Mouse (Mus musculus): ENCODE results near the gene Myoz2. TPM values are rescaled to one million over a fixed set of nuclear protein-coding genes. Genes with fewer than 3 reads are reported as not detected.

Myoz2 gene
- polyA plus RNA-seq (2011; ENCODE audit: insufficient read depth, insufficient read length, low read depth, missing spikeins) = not detected in 2 replicates

DNA sequence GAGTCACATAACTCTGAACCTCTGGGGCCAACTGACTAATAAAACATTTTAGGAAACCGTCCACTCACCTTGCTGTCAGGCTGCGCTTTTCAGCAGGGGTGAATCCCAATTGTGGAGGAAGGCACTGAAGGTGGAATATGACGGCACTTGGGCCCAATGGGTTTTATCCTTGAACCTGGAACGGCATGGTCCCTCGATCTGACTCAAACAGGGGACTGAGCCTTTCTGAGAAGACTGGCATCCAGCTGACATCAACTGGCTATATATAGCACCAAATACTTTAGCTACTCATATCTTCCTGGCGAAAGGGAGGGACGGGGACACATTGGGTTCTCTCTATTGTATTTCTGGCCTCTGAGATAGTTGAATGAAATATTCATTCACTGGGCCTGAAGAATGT is at the start of gene Myoz2:
Gene Myoz2, minus strand, starts transcription at position 264 of the 400 bp plus-strand sequence.
- TF ChIP-seq EP300 (IDR thresholded peaks at IDR 0.05; ENCODE audit: insufficient read depth, low read depth, low read length) = no peak
- TF ChIP-seq POLR2A (IDR thresholded peaks at IDR 0.05; ENCODE audit: insufficient read depth, low read length) = no peak
- Histone ChIP-seq H3K4me1 (ENCODE audit: control insufficient read depth, insufficient read depth, low read length) (no peaks in the 10 kb centered on the region), H3K9me3 (replicated peaks; ENCODE audit: control insufficient read depth, insufficient read depth, low read length, poor library complexity, severe bottlenecking) (no peaks in the 10 kb centered on the region), H3K4me3 (ENCODE audit: low read depth, low read length) (no peak within 1 kb of the TSS), H3K36me3 (ENCODE audit: control insufficient read depth, insufficient read depth, low read length, poor library complexity, severe bottlenecking) (no peaks in the 10 kb centered on the region), H3K9ac (ENCODE audit: low read depth, poor library complexity, severe bottlenecking) (no peak within 1 kb of the TSS), H3K27ac (ENCODE audit: insufficient read depth, low read length) (no peak within 1 kb of the TSS), H3K27me3 (ENCODE audit: control insufficient read depth, insufficient read depth, low read length, poor library complexity, severe bottlenecking) (no peaks in the 10 kb centered on the region)

DNA sequence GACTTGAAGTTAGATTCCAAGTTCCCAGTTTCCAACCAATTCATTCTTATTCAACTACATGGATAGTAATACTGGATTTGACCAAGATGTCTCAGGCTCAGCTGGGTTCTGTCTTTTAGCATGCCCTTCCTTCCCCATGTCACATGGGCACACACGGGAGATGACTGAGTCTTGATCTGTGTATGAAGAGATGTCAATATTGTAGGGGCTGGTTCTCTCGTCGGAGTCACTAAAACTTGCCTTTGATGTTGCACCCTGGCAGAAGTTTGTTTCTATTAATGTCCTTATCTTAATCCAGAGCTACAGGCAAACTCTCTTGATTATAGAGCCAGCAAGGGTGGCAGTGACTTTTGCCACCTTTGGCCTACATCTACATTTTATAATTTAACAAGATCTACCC is 46.9 kb upstream of the Myoz2 start:
- Histone ChIP-seq H3K27ac (ENCODE audit: insufficient read depth, low read length) (no peak overlapping the region), H3K9me3 (replicated peaks; ENCODE audit: control insufficient read depth, insufficient read depth, low read length, poor library complexity, severe bottlenecking) (peaks cover 3% of the 10 kb centered on the region; the same call in 1 of the 2 replicates), H3K4me1 (ENCODE audit: control insufficient read depth, insufficient read depth, low read length) (no peaks in the 10 kb centered on the region), H3K4me3 (ENCODE audit: low read depth, low read length) (no peak overlapping the region), H3K27me3 (ENCODE audit: control insufficient read depth, insufficient read depth, low read length, poor library complexity, severe bottlenecking) (no peaks in the 10 kb centered on the region), H3K36me3 (ENCODE audit: control insufficient read depth, insufficient read depth, low read length, poor library complexity, severe bottlenecking) (no peaks in the 10 kb centered on the region), H3K9ac (ENCODE audit: low read depth, poor library complexity, severe bottlenecking) (no peak overlapping the region)
- TF ChIP-seq EP300 (IDR thresholded peaks at IDR 0.05; ENCODE audit: insufficient read depth, low read depth, low read length) = no peak
- TF ChIP-seq POLR2A (IDR thresholded peaks at IDR 0.05; ENCODE audit: insufficient read depth, low read length) = no peak
- no peak for TF ChIP-seq CTCF (IDR thresholded peaks at IDR 0.05; ENCODE audit: low read depth, low read length)

DNA sequence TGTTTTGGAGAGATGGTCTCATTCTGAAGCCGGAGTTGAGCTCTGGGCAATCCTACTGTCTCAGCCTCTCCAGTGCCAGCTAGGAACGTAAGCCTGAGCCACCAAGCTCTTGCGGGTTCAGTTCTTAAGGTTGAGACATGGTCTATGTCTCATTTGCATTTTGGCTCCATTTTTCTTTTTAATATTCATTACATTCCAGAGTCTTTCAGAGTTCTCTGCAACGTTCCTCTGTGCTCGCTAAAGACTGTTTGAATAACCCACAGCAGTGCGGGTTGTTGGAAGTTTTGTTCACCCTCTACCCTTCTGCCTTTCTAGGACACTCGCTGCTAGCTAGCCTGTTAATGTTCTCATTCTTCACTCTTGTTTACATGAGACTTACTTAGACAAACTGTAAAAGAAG is 46.1 kb upstream of the Myoz2 start:
- Histone ChIP-seq H3K4me3 (ENCODE audit: low read depth, low read length) (no peak overlapping the region), H3K9ac (ENCODE audit: low read depth, poor library complexity, severe bottlenecking) (no peak overlapping the region), H3K36me3 (ENCODE audit: control insufficient read depth, insufficient read depth, low read length, poor library complexity, severe bottlenecking) (no peaks in the 10 kb centered on the region), H3K27ac (ENCODE audit: insufficient read depth, low read length) (no peak overlapping the region), H3K4me1 (ENCODE audit: control insufficient read depth, insufficient read depth, low read length) (no peaks in the 10 kb centered on the region), H3K9me3 (replicated peaks; ENCODE audit: control insufficient read depth, insufficient read depth, low read length, poor library complexity, severe bottlenecking) (peaks cover 4% of the 10 kb centered on the region; the same call in 1 of the 2 replicates), H3K27me3 (ENCODE audit: control insufficient read depth, insufficient read depth, low read length, poor library complexity, severe bottlenecking) (no peaks in the 10 kb centered on the region)
- TF ChIP-seq POLR2A (IDR thresholded peaks at IDR 0.05; ENCODE audit: insufficient read depth, low read length) = no peak

DNA sequence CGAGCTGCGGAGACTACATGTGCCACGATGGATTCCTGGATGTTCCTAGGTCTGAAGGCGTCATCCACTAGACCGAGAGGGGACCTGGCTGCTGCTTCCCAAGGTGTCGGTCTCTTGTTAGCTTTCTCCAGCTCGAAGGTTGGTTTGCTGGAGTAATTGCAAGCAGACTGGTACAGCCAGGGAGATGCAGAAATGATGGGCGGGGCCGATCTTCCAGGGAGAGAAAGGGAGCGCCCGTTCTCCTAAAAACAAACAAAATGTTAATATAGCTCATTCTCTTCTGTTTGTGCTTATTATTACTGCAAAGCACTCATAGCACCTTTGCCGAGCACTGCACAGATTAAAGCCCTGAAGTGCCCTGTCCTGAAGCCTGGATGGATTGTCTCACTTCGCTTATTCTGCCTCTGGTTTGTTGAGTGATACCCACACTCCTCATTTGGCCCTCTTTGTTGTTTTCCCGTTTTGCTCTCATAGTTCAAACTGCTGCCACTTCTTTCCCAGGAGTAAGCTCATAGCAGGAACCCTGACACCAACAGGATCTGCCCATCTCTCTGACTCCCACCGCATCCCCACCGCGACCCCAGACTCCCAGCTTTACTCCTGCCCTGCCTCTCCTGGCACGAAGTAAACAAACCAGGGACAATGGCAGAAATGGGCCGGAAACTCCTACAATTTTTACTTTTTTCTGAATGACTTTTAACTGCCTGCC is 45.4 kb upstream of the Myoz2 start:
- H3K4me1 ChIP-seq (ENCODE audit: control insufficient read depth, insufficient read depth, low read length) = no peaks in the 10 kb centered on the region
- H3K27ac ChIP-seq (ENCODE audit: insufficient read depth, low read length) = no peak overlapping the region
- peaks cover 4% of the 10 kb centered on the region; the same call in 1 of the 2 replicates for H3K9me3 ChIP-seq (replicated peaks; ENCODE audit: control insufficient read depth, insufficient read depth, low read length, poor library complexity, severe bottlenecking)
- H3K4me3 ChIP-seq (ENCODE audit: low read depth, low read length) = no peak overlapping the region
- TF ChIP-seq EP300 (IDR thresholded peaks at IDR 0.05; ENCODE audit: insufficient read depth, low read depth, low read length) (no peak), POLR2A (IDR thresholded peaks at IDR 0.05; ENCODE audit: insufficient read depth, low read length) (no peak), CTCF (IDR thresholded peaks at IDR 0.05; ENCODE audit: low read depth, low read length) (no peak)
- no peaks in the 10 kb centered on the region for H3K27me3 ChIP-seq (ENCODE audit: control insufficient read depth, insufficient read depth, low read length, poor library complexity, severe bottlenecking)
- H3K36me3 ChIP-seq (ENCODE audit: control insufficient read depth, insufficient read depth, low read length, poor library complexity, severe bottlenecking) = no peaks in the 10 kb centered on the region
- H3K9ac ChIP-seq (ENCODE audit: low read depth, poor library complexity, severe bottlenecking) = no peak overlapping the region

DNA sequence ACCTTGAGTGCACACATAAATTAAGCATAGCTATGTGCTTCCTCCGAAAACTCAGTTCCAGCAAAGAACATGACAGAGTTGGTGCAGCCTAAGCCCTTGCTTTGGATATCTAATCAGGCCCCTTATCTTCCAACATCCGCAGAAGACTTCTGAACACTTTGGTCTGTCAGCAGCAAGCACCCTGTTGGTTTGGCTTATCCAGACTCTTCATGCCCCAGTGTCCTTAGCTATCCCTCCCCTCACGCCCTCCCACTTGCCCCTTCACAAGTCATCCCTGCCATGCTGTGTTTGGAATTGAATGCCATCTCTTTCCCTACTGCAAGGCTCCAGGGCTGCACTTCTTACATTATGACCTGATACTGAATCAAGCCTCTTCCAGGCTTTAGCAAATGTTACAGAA is 40.9 kb upstream of the Myoz2 start:
- Histone ChIP-seq H3K4me3 (ENCODE audit: low read depth, low read length) (no peak overlapping the region), H3K9me3 (replicated peaks; ENCODE audit: control insufficient read depth, insufficient read depth, low read length, poor library complexity, severe bottlenecking) (peaks cover 4% of the 10 kb centered on the region; the same call in 1 of the 2 replicates), H3K36me3 (ENCODE audit: control insufficient read depth, insufficient read depth, low read length, poor library complexity, severe bottlenecking) (no peaks in the 10 kb centered on the region), H3K4me1 (ENCODE audit: control insufficient read depth, insufficient read depth, low read length) (no peaks in the 10 kb centered on the region), H3K9ac (ENCODE audit: low read depth, poor library complexity, severe bottlenecking) (no peak overlapping the region), H3K27me3 (ENCODE audit: control insufficient read depth, insufficient read depth, low read length, poor library complexity, severe bottlenecking) (no peaks in the 10 kb centered on the region), H3K27ac (ENCODE audit: insufficient read depth, low read length) (no peak overlapping the region)
- no peak for TF ChIP-seq POLR2A (IDR thresholded peaks at IDR 0.05; ENCODE audit: insufficient read depth, low read length)
- no peak for TF ChIP-seq CTCF (IDR thresholded peaks at IDR 0.05; ENCODE audit: low read depth, low read length)

DNA sequence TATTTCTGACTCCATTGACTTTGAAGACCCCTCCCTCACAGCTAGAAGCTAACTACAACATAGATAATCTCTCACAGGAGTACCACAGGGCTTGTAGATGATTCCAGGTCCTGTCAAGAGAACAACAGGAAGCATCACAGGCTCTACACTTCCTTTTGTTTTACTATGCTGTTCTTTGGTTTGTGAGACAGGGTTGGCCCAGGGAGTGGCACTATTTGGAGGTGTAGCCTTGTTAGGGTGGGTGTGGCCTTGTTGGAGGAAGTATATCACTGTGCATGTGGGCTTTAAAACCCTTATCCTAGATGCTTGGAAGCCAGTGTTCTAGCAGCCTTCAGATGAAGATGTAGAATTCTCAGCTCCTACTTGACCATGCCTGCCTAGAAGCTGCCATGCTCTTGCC is 40.2 kb upstream of the Myoz2 start:
- Histone ChIP-seq H3K4me3 (ENCODE audit: low read depth, low read length) (no peak overlapping the region), H3K36me3 (ENCODE audit: control insufficient read depth, insufficient read depth, low read length, poor library complexity, severe bottlenecking) (no peaks in the 10 kb centered on the region), H3K9ac (ENCODE audit: low read depth, poor library complexity, severe bottlenecking) (no peak overlapping the region), H3K4me1 (ENCODE audit: control insufficient read depth, insufficient read depth, low read length) (no peaks in the 10 kb centered on the region), H3K27me3 (ENCODE audit: control insufficient read depth, insufficient read depth, low read length, poor library complexity, severe bottlenecking) (no peaks in the 10 kb centered on the region), H3K27ac (ENCODE audit: insufficient read depth, low read length) (no peak overlapping the region), H3K9me3 (replicated peaks; ENCODE audit: control insufficient read depth, insufficient read depth, low read length, poor library complexity, severe bottlenecking) (peaks cover 4% of the 10 kb centered on the region; the same call in 1 of the 2 replicates)
- TF ChIP-seq CTCF (IDR thresholded peaks at IDR 0.05; ENCODE audit: low read depth, low read length) = no peak
- no peak for TF ChIP-seq POLR2A (IDR thresholded peaks at IDR 0.05; ENCODE audit: insufficient read depth, low read length)
- no peak for TF ChIP-seq EP300 (IDR thresholded peaks at IDR 0.05; ENCODE audit: insufficient read depth, low read depth, low read length)

Data from ES-Bruce4 (cell line).